Mouse (Mus musculus) liver (tissue): ENCODE measurements at regions not wholly inside any gene's neighbourhood (a gene's known extent, or its start where the extent isn't known, plus 50 kb on each side); places are given as distances from the start of the nearest gene placed in this dataset.

Experiments used
- DNase-seq: peaks from one replicate; pipeline ENCODE4 v3.0.0-alpha.2; 2020; ENCODE audit warnings: mixed read lengths

GRCm38 (mm10) chr4:125882531-125882930 is 141.8 kb upstream of the Csf3r start:
- DNase-seq, result no peak

GRCm38 (mm10) chr4:125890510-125890909 is 133.8 kb upstream of the Csf3r start:
- no peak for DNase-seq

- no peak for DNase-seq
These were observed 131.2 kb upstream of the Csf3r start for GRCm38 (mm10) chr4:125893139-125893538.

GRCm38 (mm10) chr4:125897707-125898106 is 126.6 kb upstream of the Csf3r start:
- no peak for DNase-seq

- no peak for DNase-seq
These were observed 125.6 kb upstream of the Csf3r start for GRCm38 (mm10) chr4:125898631-125899348.

GRCm38 (mm10) chr4:125901546-125902276 is 122.6 kb upstream of the Csf3r start:
- DNase-seq, result no peak

- no peak for DNase-seq
These were observed 118.1 kb upstream of the Csf3r start for GRCm38 (mm10) chr4:125906296-125906695.

GRCm38 (mm10) chr4:125908901-125909300 is 115.4 kb upstream of the Csf3r start:
- no peak for DNase-seq

GRCm38 (mm10) chr4:125911541-125912270 is 112.6 kb upstream of the Csf3r start:
- DNase-seq, result no peak

- peak; percentile 70 for DNase-seq
These were observed 111.8 kb upstream of the Csf3r start for GRCm38 (mm10) chr4:125912444-125913049.

GRCm38 (mm10) chr4:125915166-125915565 is 109.2 kb upstream of the Csf3r start:
- DNase-seq, result no peak

- DNase-seq, result no peak
These were observed 107.1 kb upstream of the Csf3r start for GRCm38 (mm10) chr4:125917210-125917609.

GRCm38 (mm10) chr4:125921550-125922316 is 102.6 kb upstream of the Csf3r start:
- DNase-seq, result peak; percentile 51

GRCm38 (mm10) chr4:125922317-125922878 is 102.0 kb upstream of the Csf3r start:
- no peak for DNase-seq

GRCm38 (mm10) chr4:125923225-125923624 is 101.1 kb upstream of the Csf3r start:
- DNase-seq, result peak; percentile 22

- DNase-seq, result no peak
These were observed 96.2 kb upstream of the Csf3r start for GRCm38 (mm10) chr4:125928196-125928595.

- DNase-seq, result no peak
These were observed 95.1 kb upstream of the Csf3r start for GRCm38 (mm10) chr4:125929122-125929772.

GRCm38 (mm10) chr4:125930764-125931163 is 93.6 kb upstream of the Csf3r start:
- no peak for DNase-seq

- DNase-seq, result no peak
These were observed 93.0 kb upstream of the Csf3r start for GRCm38 (mm10) chr4:125931321-125931720.

- DNase-seq, result no peak
These were observed 92.2 kb upstream of the Csf3r start for GRCm38 (mm10) chr4:125932036-125932756.

GRCm38 (mm10) chr4:125936357-125936756 is 88.0 kb upstream of the Csf3r start:
- DNase-seq, result no peak
